Mouse (Mus musculus) heart, adult 2 months (tissue): ENCODE measurements around the gene 2610001J05Rik.

Experiments
- CTCF ChIP-seq: fragments of 200-600 bp; IDR thresholded peaks from 2 replicates; pipeline ENCODE4 v1.8.1; 2022; ENCODE audit warnings: antibody characterized with exemption, mild to moderate bottlenecking, moderate library complexity
- EP300 ChIP-seq: fragments of 200-500 bp; IDR thresholded peaks from 2 replicates; pipeline ENCODE4 v1.6.1; 2011; ENCODE audit warnings: low read depth, low read length, control low read depth; ENCODE audit not compliant: insufficient read depth
- POLR2A ChIP-seq: fragments of 200-500 bp; IDR thresholded peaks from 2 replicates; pipeline ENCODE4 v1.6.1; 2011; ENCODE audit warnings: mild to moderate bottlenecking, low read depth, low read length, control low read depth; ENCODE audit not compliant: insufficient read depth

DNA sequence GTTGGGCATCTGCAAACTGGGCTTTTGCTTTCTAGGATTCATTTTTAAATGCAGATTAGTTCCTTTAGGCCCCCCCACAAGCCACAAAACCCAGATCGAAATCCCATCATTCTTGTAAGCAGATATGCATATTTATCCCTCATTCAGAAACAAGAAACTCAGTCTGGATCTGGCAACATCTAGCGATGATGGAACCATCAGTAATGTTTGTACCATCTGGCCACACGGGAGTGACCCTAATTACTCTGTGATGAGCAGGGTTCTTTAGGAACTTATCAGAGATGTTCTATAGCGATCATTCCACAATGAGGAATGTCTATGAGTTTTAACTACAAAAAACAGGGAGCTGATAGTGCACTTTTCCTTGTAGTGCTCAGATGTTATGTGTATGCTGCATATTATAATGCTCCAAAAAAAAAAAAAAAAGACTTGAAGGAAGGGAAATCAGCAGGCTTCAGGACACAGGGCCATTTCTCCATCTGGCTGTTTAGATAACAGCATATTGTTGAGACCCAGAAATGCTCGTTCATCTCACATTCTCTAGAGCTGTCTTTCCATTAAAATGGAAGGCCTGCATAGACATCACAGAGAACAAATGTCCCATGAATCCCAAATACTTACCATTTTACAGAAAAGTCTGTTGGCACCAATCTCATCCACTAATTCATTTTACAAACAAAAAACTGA is 31.8 kb upstream of the 2610001J05Rik start:
- TF ChIP-seq CTCF, result no peak
- TF ChIP-seq EP300, result no peak
- TF ChIP-seq POLR2A, result no peak
